Mouse (Mus musculus) ES-E14 (cell line): Measurements from ENCODE around the gene Epop. TPM values are rescaled to one million over a fixed set of nuclear protein-coding genes. Genes with fewer than 3 reads are reported as not detected.

Source experiments
- DNase-seq: peaks from one replicate; pipeline ENCODE4 v3.0.0-alpha.2; 2013; ENCODE audit warnings: low read depth, low spot score
- H3K27ac ChIP-seq: 2 replicates; pipeline ENCODE4 v1.5.1; 2012; ENCODE audit warnings: low read depth, mild to moderate bottlenecking, low read length, moderate library complexity, mixed read lengths; ENCODE audit not compliant: poor library complexity, insufficient read depth, severe bottlenecking
- H3K36me3 ChIP-seq: 2 replicates; pipeline ENCODE4 v1.6.1; 2012; ENCODE audit warnings: mild to moderate bottlenecking, low read length, moderate library complexity, mixed read lengths; ENCODE audit not compliant: control insufficient read depth, poor library complexity, insufficient read depth, severe bottlenecking
- H3K4me1 ChIP-seq, 2 experiments: fragments of 150-350 bp in 1 of 2; sonication (generic) in 1 of 2; 2 replicates each; pipeline ENCODE4 v1.6.1; 2012; ENCODE audit warnings: low read length in 2 of 2, mild to moderate bottlenecking in 1 of 2, mixed read lengths in 1 of 2; ENCODE audit not compliant: control insufficient read depth in 2 of 2, insufficient read depth in 2 of 2, poor library complexity in 1 of 2
- H3K4me3 ChIP-seq, 2 experiments: fragments of 150-350 bp in 1 of 2; sonication (generic) in 1 of 2; 2 replicates each; pipeline ENCODE4 v1.5.1; 2012; ENCODE audit warnings: low read length in 2 of 2, low read depth in 1 of 2, mild to moderate bottlenecking in 1 of 2, mixed read lengths in 1 of 2; ENCODE audit not compliant: insufficient read depth in 1 of 2, poor library complexity in 1 of 2, severe bottlenecking in 1 of 2
- H3K9ac ChIP-seq: 2 replicates; pipeline ENCODE4 v1.6.1; 2012; ENCODE audit warnings: low read depth, mild to moderate bottlenecking, low read length, mixed read lengths; ENCODE audit not compliant: poor library complexity, insufficient read depth, severe bottlenecking
- H3K9me3 ChIP-seq: fragments of 150-350 bp; sonication (generic); 2 replicates; pipeline ENCODE4 v1.6.1; 2012; ENCODE audit warnings: low read depth, mild to moderate bottlenecking, low read length; ENCODE audit not compliant: control insufficient read depth, insufficient read depth
- CHD2 ChIP-seq: IDR thresholded peaks from 2 replicates; pipeline ENCODE4 v1.6.1; 2014; ENCODE audit warnings: mild to moderate bottlenecking, low read depth, low read length, inconsistent platforms
- HCFC1 ChIP-seq: IDR thresholded peaks from 2 replicates; pipeline ENCODE4 v1.6.1; 2012; ENCODE audit warnings: low read length, inconsistent platforms, borderline replicate concordance; ENCODE audit not compliant: insufficient read depth
- MAFK ChIP-seq: IDR thresholded peaks from 2 replicates; pipeline ENCODE4 v1.6.1; 2014; ENCODE audit warnings: mild to moderate bottlenecking, low read depth, low read length, inconsistent platforms; ENCODE audit not compliant: insufficient read depth
- ZC3H11A ChIP-seq: IDR thresholded peaks from 2 replicates; pipeline ENCODE4 v1.6.1; 2012; ENCODE audit warnings: low read depth, mild to moderate bottlenecking, inconsistent platforms, low read length, borderline replicate concordance
- ZNF384 ChIP-seq: IDR thresholded peaks from 2 replicates; pipeline ENCODE4 v1.6.1; 2012; ENCODE audit warnings: low read depth, low read length, inconsistent platforms
- in situ Hi-C, 2 experiments: fragments of 600-800 bp; cut with MboI; formaldehyde crosslinking; loops; one replicate each; pipeline ENCODE4 v1.15.1; 2025; ENCODE audit warnings: low sequenced_read_pairs in 2 of 2, inconsistent platforms in 1 of 2; ENCODE audit not compliant: unreplicated experiment in 2 of 2
- total RNA-seq: library from RNA; depleted of rRNA; stranded (reverse); fragments of 300-350 nt; gene quantifications from 2 replicates; pipeline ENCODE4 v1.2.3, GENCODE M21; 2012; rRNA removed

The Epop gene
- total RNA-seq = 100 and 109 TPM in 2 replicates

DNA sequence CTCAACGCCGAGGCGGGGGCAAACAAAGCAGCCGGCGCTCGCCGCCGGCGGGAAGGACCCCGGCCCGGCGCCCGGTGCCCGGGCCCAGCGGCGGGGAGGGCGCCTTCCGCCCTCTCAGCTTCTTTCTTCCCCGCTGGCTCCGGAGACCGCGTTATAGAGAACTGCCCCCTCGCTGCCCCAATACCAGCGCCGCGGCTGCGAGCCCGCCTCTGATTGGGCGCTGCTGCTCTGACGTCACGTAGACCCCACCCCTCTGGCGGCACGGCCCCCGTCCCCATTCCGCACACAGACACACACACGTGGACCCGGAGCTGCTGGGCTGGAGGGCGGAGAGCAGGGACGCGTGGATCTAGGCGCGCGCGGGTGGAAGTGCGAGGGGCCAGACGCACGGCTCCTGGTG is at the start of gene Epop:
Gene Epop (minus strand): TSS at position 127 of the 400 bp plus-strand sequence.
- peak within 1 kb of the TSS; percentile 77 to 89 for H3K4me3 ChIP-seq
- no peaks in the 10 kb centered on the region for H3K9me3 ChIP-seq
- H3K36me3 ChIP-seq = peaks cover 10% of the 10 kb centered on the region
- peak within 1 kb of the TSS; percentile 96 for H3K9ac ChIP-seq
- H3K27ac ChIP-seq = peak within 1 kb of the TSS; percentile 75; the same call in 1 of the 2 replicates
- in situ Hi-C loops = no loop called here
- TF ChIP-seq ZNF384 = no peak
- no peak for TF ChIP-seq MAFK
- TF ChIP-seq CHD2 = no peak
- no peak for TF ChIP-seq ZC3H11A
- no peak; the same call in 1 of the 2 replicates for TF ChIP-seq HCFC1
- peaks cover 4 to 17% of the 10 kb centered on the region in 2 experiments; a peak in 2 of 4 replicates for H3K4me1 ChIP-seq
- no peak for DNase-seq

DNA sequence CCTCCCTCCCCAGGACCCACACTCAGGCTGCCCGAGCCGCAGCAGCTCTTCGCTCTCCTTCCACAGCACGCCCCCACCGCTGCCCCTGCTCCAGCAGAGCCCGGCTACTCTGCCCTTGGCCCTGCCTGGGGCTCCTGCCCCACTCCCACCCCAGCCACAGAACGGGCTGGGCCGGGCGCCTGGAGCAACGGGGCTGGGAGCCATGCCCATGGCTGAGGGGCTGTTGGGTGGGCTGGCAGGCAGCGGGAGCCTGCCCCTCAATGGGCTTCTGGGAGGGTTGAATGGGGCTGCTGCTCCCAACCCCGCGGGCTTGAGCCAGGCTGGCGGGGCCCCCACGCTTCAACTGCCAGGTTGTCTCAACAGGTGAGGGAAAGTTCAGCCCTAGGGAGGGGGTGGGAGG is 48.8 kb upstream of the Epop start:
- TF ChIP-seq CHD2 (no peak), MAFK (no peak), HCFC1 (no peak), ZNF384 (no peak), ZC3H11A (no peak)
- H3K4me1 ChIP-seq = peaks cover 12 to 49% of the 10 kb centered on the region in 2 experiments

DNA sequence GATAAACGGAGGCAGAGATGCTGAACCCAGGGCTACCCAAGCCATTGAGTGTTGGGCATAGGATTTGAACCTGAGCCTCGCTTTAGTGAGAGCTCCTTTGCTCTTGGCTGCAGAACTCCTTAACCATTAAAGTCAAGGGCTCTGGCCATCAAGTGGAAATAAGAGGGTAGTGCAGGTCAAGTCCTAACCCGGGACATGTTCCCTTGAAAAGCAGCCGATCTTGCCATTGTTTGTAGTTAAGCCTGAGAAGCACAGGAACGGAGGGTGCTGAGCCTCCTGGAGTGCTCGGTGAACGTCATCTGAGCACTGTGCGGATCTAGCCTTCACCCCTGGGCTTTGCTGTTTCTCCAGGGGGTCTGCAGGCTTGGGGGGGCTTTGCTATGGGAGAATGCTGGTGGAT is 48.3 kb upstream of the Epop start:
- in situ Hi-C loops = no loop called here
- DNase-seq = no peak
- peaks cover 13 to 53% of the 10 kb centered on the region in 2 experiments for H3K4me1 ChIP-seq
- peak overlapping the region; percentile 16 to 37; a peak in 3 of 4 replicates for H3K4me3 ChIP-seq
- peaks cover 96% of the 10 kb centered on the region for H3K36me3 ChIP-seq
- peak overlapping the region; percentile 1; the same call in 1 of the 2 replicates for H3K9ac ChIP-seq
- no peaks in the 10 kb centered on the region for H3K9me3 ChIP-seq
- no peak overlapping the region for H3K27ac ChIP-seq
- no peak for TF ChIP-seq ZNF384
- TF ChIP-seq MAFK = no peak
- TF ChIP-seq CHD2 = no peak
- TF ChIP-seq ZC3H11A = no peak
- TF ChIP-seq HCFC1 = no peak

More for the DNA sequence above, 48.8 kb upstream of the Epop start:
- no peak for DNase-seq
- H3K9ac ChIP-seq = peak overlapping the region; percentile 1; the same call in 1 of the 2 replicates
- no peaks in the 10 kb centered on the region for H3K9me3 ChIP-seq
- in situ Hi-C loops = no loop called here
- H3K27ac ChIP-seq = no peak overlapping the region
- peak overlapping the region in 1 of 2 experiments; percentile 37; a peak in 1 of 4 replicates for H3K4me3 ChIP-seq
- H3K36me3 ChIP-seq = peaks cover 92% of the 10 kb centered on the region

DNA sequence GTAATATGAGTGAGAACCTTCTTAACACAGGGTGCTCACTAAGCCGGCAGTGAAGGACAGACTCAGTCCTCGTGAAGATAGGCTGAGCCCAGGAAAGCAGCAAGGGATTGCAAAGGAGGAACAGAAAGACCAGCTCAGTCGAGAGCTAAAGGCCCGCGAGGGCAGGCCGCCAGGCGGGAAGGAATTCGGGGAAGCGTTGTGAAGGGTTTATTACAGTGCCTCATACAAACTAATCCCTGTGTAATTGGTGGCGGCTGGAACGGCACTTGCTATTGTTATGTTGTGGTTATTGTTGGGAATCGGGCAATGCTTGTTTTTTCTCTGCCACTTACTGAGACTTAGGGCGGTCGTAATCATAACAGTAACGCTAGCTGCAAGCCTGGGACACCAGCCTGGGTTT is 47.9 kb upstream of the Epop start:
- no peak overlapping the region for H3K9ac ChIP-seq
- H3K4me3 ChIP-seq = peak overlapping the region; percentile 1 to 23; a peak in 1 of 4 replicates
- no peak overlapping the region for H3K27ac ChIP-seq
- TF ChIP-seq ZC3H11A (no peak), MAFK (no peak), CHD2 (no peak), HCFC1 (no peak), ZNF384 (no peak)
- H3K9me3 ChIP-seq = no peaks in the 10 kb centered on the region
- peaks cover 17 to 55% of the 10 kb centered on the region in 2 experiments for H3K4me1 ChIP-seq
- peaks cover 97% of the 10 kb centered on the region for H3K36me3 ChIP-seq
- no peak for DNase-seq
- in situ Hi-C loops = no loop called here

DNA sequence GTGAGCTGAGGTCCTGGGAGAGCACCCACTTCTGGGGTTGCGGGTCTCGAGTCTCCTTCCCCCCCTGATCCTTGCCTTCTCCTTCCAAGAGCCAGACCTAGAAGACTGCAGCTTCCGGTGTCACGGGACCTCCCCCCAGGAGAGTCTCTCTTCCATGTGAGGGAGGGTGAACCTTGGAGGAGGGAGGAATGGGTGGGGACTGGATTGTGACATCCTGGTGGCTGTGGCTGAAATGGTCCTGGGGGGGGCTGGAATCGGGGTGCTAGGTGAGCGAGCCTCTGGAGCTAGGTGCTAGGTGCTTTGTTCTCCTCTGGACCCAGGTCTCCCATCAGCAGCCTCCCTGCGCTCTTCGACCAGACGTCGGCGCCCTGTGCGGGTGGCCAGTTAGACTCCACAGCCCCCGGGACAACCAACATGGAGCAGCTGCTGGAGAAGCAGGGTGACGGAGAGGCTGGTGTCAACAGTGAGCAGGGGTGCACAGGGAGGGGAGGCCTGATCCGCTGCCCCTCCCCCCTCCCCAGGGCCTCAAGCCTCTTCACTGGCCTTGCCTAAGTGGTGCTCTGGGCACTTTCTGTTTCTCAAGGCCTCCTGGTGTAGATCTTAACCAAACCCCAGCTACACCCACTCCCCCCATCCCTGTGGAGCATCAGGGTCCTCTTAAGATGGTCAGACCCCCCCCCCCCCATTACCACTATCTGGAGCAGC is 46.7 kb upstream of the Epop start:
- Histone ChIP-seq H3K4me3 (no peak overlapping the region), H3K4me1 (peaks cover 20 to 53% of the 10 kb centered on the region in 2 experiments), H3K36me3 (peaks cover 95% of the 10 kb centered on the region), H3K9me3 (no peaks in the 10 kb centered on the region), H3K27ac (0 out of 2 replicates have a peak overlapping the region, but pooled peaks have one; percentile 14), H3K9ac (no peak overlapping the region)
- DNase-seq = no peak
- in situ Hi-C loops = no loop called here
- TF ChIP-seq ZNF384 (no peak), MAFK (no peak), HCFC1 (no peak), ZC3H11A (no peak), CHD2 (no peak)
